Mouse (Mus musculus) kidney, adult 11 months (tissue): ENCODE data around the gene Plcb1.

ENCODE experiments used
- DNase-seq: peaks from one replicate; pipeline ENCODE4 v3.0.0; 2022

Gene Plcb1

DNA sequence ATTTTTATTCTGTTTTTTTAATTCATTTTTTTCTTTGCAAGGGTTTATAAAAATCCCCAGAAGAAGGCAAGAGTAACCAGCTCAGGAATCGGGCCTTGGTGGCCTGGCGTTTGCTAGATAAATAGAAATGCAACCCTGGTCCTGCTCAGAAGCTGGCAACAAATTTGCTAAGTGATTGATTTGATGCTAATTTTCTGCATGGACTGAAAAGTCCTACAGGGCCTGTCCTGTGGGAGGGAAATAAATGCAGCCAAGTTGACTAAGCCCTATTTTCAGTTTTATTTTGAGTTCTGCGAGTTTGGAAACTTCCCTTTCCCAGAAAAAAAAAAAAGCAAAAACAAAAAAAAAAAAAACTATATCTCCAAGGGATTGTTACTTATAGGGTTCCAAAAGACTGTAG lies 433.5 kb downstream of the Plcb1 start:
- DNase-seq: no peak

GRCm38 (mm10) chr2:135225604-135226025 lies 439.7 kb downstream of the Plcb1 start:
- peak; percentile 35 for DNase-seq

GRCm38 (mm10) chr2:135230262-135230661 lies 444.4 kb downstream of the Plcb1 start:
- no peak for DNase-seq

GRCm38 (mm10) chr2:135242662-135243316 lies 456.9 kb downstream of the Plcb1 start:
- DNase-seq: no peak

GRCm38 (mm10) chr2:135243764-135244163 lies 457.9 kb downstream of the Plcb1 start:
- DNase-seq: no peak

DNA sequence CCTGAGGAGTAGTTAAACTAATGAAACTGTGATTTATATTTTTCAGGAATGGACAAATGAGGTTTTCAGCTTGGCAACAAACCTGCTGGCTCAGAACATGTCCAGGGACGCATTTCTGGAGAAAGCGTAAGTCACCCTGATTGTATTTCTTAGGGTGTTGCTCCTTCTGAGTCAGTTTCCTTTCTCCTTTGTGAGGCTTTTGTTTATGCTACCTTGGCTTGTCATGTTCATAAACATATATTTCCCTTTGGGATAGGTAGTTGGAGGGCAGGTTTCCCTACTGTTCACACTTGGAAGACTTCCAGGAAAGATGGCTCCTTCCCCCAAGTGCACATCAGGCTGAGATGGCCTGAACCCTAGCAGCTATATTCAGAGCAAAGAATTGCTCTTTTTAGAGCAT lies 464.1 kb downstream of the Plcb1 start:
- DNase-seq: no peak

GRCm38 (mm10) chr2:135251821-135252315 lies 466.0 kb downstream of the Plcb1 start:
- DNase-seq: peak; percentile 4

GRCm38 (mm10) chr2:135259136-135259535 lies 473.3 kb downstream of the Plcb1 start:
- DNase-seq: peak; percentile 55

GRCm38 (mm10) chr2:135263943-135264342 lies 478.1 kb downstream of the Plcb1 start:
- peak; percentile 7 for DNase-seq

- peak; percentile 12 for DNase-seq
These were observed 489.1 kb downstream of the Plcb1 start for GRCm38 (mm10) chr2:135274949-135275348.

GRCm38 (mm10) chr2:135278506-135278905 lies 492.6 kb downstream of the Plcb1 start:
- DNase-seq: no peak

DNA sequence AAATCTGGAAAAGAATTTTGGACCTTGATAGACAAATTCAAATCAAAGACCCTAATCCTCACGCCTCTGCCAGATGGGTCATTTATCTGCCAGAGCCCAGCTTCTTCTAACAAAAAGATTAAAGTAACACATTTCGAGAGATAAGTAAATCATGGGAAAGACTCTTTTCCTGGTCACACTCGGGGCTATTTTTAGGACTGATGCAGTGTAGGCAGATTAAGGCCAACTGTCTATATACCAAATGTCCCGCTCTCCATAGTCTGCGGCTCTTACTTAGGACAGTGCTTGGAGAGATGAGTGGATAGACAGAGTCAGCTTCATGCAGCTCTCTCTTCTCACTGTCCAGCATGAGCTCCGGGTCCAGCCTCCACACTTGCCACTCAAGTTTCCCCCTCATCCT lies 493.2 kb downstream of the Plcb1 start:
- no peak for DNase-seq

- no peak for DNase-seq
These were observed 497.9 kb downstream of the Plcb1 start for GRCm38 (mm10) chr2:135283783-135284182.

GRCm38 (mm10) chr2:135296184-135296769 lies 510.4 kb downstream of the Plcb1 start:
- no peak for DNase-seq

GRCm38 (mm10) chr2:135300480-135300879 lies 514.6 kb downstream of the Plcb1 start:
- no peak for DNase-seq

DNA sequence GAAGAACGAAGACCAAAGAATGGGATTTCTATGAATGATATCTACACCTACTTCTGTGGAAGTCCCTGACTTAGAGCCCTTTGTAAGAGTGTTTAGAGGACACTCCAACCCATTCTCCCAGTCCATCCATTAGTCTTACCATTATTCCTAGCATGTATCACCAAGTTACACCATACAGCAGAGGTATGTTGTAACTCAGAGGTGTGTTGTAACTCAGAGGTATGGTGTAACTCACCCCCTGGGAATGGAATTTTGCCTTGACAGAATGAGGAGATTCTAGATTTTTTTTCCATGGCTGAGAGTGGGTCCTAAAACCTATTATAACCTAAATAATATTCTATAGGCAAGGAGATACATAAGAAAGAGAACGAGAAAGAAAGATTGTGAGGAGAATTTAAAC lies 516.6 kb downstream of the Plcb1 start:
- DNase-seq: no peak

GRCm38 (mm10) chr2:135305186-135305585 lies 519.3 kb downstream of the Plcb1 start:
- no peak for DNase-seq

GRCm38 (mm10) chr2:135305736-135306471 lies 520.0 kb downstream of the Plcb1 start:
- DNase-seq: no peak

DNA sequence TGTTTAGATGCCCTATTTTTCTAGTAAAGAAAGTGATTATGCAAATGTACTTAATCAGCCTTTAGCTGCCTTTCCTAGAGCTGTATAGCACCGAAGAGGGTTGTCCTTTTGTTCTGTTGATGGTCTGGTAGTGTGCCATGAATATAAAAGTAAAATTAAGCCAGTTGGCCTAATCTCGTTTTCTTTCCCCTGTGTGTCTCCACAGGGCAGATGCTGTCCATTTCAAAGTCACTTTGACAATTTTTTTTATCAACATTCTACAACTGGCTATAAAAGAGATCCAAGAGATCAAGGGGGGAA lies 520.6 kb downstream of the Plcb1 start:
- DNase-seq: no peak

DNA sequence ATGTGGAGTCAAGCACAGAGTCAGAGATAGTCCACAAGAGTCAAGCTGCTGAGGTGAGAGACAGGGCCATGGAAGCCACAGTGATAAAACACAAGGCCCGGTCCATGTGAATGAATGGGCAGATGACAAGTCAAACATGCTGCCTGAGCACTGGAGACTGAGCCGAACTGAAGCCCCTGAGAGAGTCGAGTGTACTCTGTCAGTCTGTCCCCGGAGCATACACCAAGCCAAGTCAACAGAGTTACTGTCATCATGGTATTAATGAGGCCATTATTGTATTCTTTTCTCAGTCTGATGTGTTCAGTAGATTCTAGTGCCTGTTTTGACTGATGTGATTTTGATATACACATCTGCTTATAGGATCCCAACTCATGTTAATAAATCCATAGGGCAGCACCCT lies 521.9 kb downstream of the Plcb1 start:
- no peak for DNase-seq

- DNase-seq: no peak
These were observed 530.1 kb downstream of the Plcb1 start for GRCm38 (mm10) chr2:135315980-135316379.

- no peak for DNase-seq
These were observed 532.3 kb downstream of the Plcb1 start for GRCm38 (mm10) chr2:135318136-135318535.

GRCm38 (mm10) chr2:135323276-135323954 lies 537.5 kb downstream of the Plcb1 start:
- DNase-seq: no peak

DNA sequence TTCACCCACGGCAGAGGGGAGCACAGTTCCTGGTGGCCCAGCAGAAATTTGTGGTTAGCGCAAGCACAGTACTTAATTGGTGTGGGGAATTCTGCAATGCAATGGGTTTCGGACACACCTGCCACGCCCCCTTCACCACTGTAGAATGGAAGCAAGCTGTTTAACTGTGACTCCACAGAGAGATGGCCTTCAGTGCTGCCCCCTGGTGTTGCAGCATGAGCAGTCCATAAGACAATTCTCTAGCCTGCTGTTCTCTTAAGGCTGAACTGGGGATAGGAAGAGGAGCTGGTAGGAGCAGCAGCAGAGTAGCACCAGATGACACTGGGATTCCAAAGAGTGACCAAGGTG lies 538.1 kb downstream of the Plcb1 start:
- DNase-seq: peak; percentile 38
